Comparison of ENCODE assay signal across 8 mouse cellular contexts in the genomic region with DNA sequence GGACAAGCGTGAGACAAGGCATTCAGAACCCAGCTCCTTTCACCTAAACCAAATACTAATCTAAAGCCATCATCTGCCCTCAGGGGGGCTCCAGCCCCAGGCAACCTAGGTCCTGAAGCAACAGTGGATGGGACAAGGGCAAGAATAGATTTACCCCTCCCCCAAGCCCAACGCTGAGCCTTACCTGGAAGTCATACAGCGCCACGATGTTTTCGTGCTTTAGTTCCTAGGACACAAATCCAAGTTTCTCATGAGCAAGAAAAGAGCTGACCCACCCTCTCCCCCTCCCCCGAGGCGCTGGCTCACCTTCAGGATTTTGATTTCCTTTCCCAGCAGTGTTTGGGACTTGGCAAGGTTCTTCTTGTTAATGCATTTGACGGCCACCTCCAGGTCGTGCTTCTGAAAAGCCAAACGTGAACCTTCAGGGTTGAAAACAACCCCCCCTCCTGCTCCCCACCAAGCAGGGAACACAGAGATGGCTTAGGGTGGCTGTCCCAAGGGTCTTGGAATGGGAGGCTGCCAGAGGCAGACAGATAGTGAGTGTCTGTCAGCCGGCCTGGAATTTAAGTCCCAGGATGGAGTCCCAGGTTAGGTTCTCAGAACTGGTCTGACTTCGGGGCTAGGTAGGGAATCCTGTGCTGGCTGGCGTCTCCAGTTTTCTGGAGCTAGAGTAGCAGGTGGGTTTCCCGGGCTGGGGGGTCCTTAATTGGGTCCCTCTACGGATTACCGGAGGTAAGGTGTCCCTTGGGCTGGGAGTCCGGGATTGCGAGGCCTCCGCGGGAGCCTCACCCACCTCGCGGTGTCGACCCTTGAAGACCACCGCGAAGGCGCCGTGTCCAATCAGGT. TPM values are rescaled to one million over a fixed set of nuclear protein-coding genes. Genes with fewer than 3 reads are reported as not detected.
DNase-seq lines count a peak whose midpoint lies in the region; ATAC-seq and TF ChIP-seq lines count a peak whose summit lies in the region.

No protein-coding gene starts in this region.

- H3K36me3 ChIP-seq in embryonic facial prominence, embryonic 13.5 days, result peaks cover 30% of the 10 kb centered on the region
- H3K36me3 ChIP-seq in hindbrain, embryonic 10.5 days, result peaks cover 34% of the 10 kb centered on the region
- H3K36me3 ChIP-seq in limb, embryonic 13.5 days, result peaks cover 33% of the 10 kb centered on the region
- no peaks in the 10 kb centered on the region for H3K36me3 ChIP-seq in myocyte (ENCODE audit: control insufficient read depth, insufficient read depth)

- H3K4me2 ChIP-seq in embryonic facial prominence, embryonic 13.5 days, result peak overlapping the region; percentile 95
- H3K4me2 ChIP-seq in limb, embryonic 13.5 days (replicated peaks), result peak overlapping the region; percentile 94
- H3K4me2 ChIP-seq in myocyte (ENCODE audit: low read depth), result peak overlapping the region; percentile 100

- DNase-seq in frontal cortex, postnatal 25 days (ENCODE audit: low spot score in 2 of 2), result no peak
- peak; percentile 63 for DNase-seq in NIH3T3 (ENCODE audit: low read depth)
- DNase-seq in hindbrain, embryonic 10.5 days (ENCODE audit: low spot score), result no peak

- peak overlapping the region; percentile 96 for H3K4me3 ChIP-seq in embryonic facial prominence, embryonic 13.5 days
- H3K4me3 ChIP-seq in hindbrain, embryonic 10.5 days, result peak overlapping the region; percentile 93
- H3K4me3 ChIP-seq in limb, embryonic 13.5 days, result peak overlapping the region; percentile 94
- peak overlapping the region; percentile 61 for H3K4me3 ChIP-seq in myocyte

- H3K4me1 ChIP-seq in embryonic facial prominence, embryonic 13.5 days, result peaks cover 44% of the 10 kb centered on the region
- peaks cover 46% of the 10 kb centered on the region for H3K4me1 ChIP-seq in hindbrain, embryonic 10.5 days (replicated peaks)
- H3K4me1 ChIP-seq in limb, embryonic 13.5 days, result peaks cover 47% of the 10 kb centered on the region

- peaks cover 30% of the 10 kb centered on the region for H3K79me2 ChIP-seq in myocyte (ENCODE audit: control insufficient read depth, insufficient read depth)

- no peak for TF ChIP-seq POLR2A in myocyte (IDR thresholded peaks at IDR 0.05; ENCODE audit: insufficient read length, low read depth)

- 1% methylated on average over 27 of the region's 27 CpGs for WGBS in embryonic facial prominence, embryonic 13.5 days
- 2% methylated on average over 27 of the region's 27 CpGs for WGBS in hindbrain, embryonic 10.5 days
- 2% methylated on average over 27 of the region's 27 CpGs for WGBS in limb, embryonic 13.5 days

- H3K27ac ChIP-seq in embryonic facial prominence, embryonic 13.5 days, result peak overlapping the region; percentile 88
- H3K27ac ChIP-seq in hindbrain, embryonic 10.5 days, result peak overlapping the region; percentile 97
- peak overlapping the region; percentile 53; the same call in 1 of the 2 replicates for H3K27ac ChIP-seq in limb, embryonic 13.5 days

- ATAC-seq in frontal cortex, adult (ENCODE audit: low TSS enrichment), result 0 out of 2 replicates have a peak, but pooled peaks have one; percentile 6
- no peak for ATAC-seq in embryonic facial prominence, embryonic 13.5 days (ENCODE audit: insufficient number of reproducible peaks, insufficient read depth, low FRiP score, low TSS enrichment, low read depth)
- no peak for ATAC-seq in limb, embryonic 13.5 days (ENCODE audit: low FRiP score, low read depth)
- ATAC-seq in monocyte, adult 5-6 weeks (replicated peaks; ENCODE audit: insufficient number of reproducible peaks, low FRiP score, low TSS enrichment, poor library complexity, severe bottlenecking), result no peak

- H3K27me3 ChIP-seq in embryonic facial prominence, embryonic 13.5 days, result no peaks in the 10 kb centered on the region
- H3K27me3 ChIP-seq in hindbrain, embryonic 10.5 days (ENCODE audit: insufficient read depth, poor library complexity, severe bottlenecking), result no peaks in the 10 kb centered on the region
- H3K27me3 ChIP-seq in limb, embryonic 13.5 days, result no peaks in the 10 kb centered on the region
- H3K27me3 ChIP-seq in myocyte (ENCODE audit: control insufficient read depth, insufficient read depth, insufficient read length), result no peaks in the 10 kb centered on the region

- H3ac ChIP-seq in myocyte (ENCODE audit: control insufficient read depth, insufficient read length), result peak overlapping the region; percentile 96

- peak overlapping the region; percentile 96 for H3K9ac ChIP-seq in embryonic facial prominence, embryonic 13.5 days
- H3K9ac ChIP-seq in limb, embryonic 13.5 days, result peak overlapping the region; percentile 98

- H3K9me3 ChIP-seq in embryonic facial prominence, embryonic 13.5 days, result no peaks in the 10 kb centered on the region
- H3K9me3 ChIP-seq in hindbrain, embryonic 10.5 days, result no peaks in the 10 kb centered on the region
- H3K9me3 ChIP-seq in limb, embryonic 13.5 days, result no peaks in the 10 kb centered on the region

TF ChIP-seq in myocyte, 11 proteins besides CTCF, POLR2A, EP300 and RAD21:
- no peak for TF ChIP-seq TCF3 (IDR thresholded peaks at IDR 0.05; ENCODE audit: insufficient read length, low read depth)
- no peak for TF ChIP-seq MYOD1 (IDR thresholded peaks at IDR 0.05; ENCODE audit: control insufficient read depth in 1 of 3, insufficient read length in 2 of 3, low read depth in 2 of 3)

RNA-seq across cellular contexts. Expression of gene Ulk1, which starts 0.9 kb away (rescaled TPM):
- 19.2 and 21.9 TPM in 2 replicates for polyA plus RNA-seq in embryonic facial prominence, embryonic 13.5 days (2015; fragmentation: Nextera tagmentation; extraction: Ambion mirVana)
- polyA plus RNA-seq in hindbrain, embryonic 10.5 days (2016; fragmentation: Nextera tagmentation; extraction: Ambion mirVana), result 24.5 and 28.1 TPM in 2 replicates
- 21.5 and 22.8 TPM in 2 replicates for polyA plus RNA-seq in limb, embryonic 13.5 days (2015; fragmentation: Nextera tagmentation; extraction: Ambion mirVana)
- 23.9 TPM for polyA plus RNA-seq in myocyte (2012; fragmentation: generic; extraction: Trizol)
- 12.3 to 43.3 TPM (median 17.1 TPM) in 3 replicates for total RNA-seq in monocyte, adult 5-6 weeks (2017)

RNA-seq across cellular contexts. Expression of gene Pus1, which starts 28.6 kb away (rescaled TPM):
- 32.4 and 34.4 TPM in 2 replicates for polyA plus RNA-seq in embryonic facial prominence, embryonic 13.5 days (2015; fragmentation: Nextera tagmentation; extraction: Ambion mirVana)
- 29.8 and 37.8 TPM in 2 replicates for polyA plus RNA-seq in hindbrain, embryonic 10.5 days (2016; fragmentation: Nextera tagmentation; extraction: Ambion mirVana)
- polyA plus RNA-seq in limb, embryonic 13.5 days (2015; fragmentation: Nextera tagmentation; extraction: Ambion mirVana), result 33.0 and 33.5 TPM in 2 replicates
- 37.1 TPM for polyA plus RNA-seq in myocyte (2012; fragmentation: generic; extraction: Trizol)
- 26.3 to 29.9 TPM (median 28.8 TPM) in 3 replicates for total RNA-seq in monocyte, adult 5-6 weeks (2017)

RNA-seq across cellular contexts. Expression of gene Hscb, which starts 30.5 kb away (rescaled TPM):
- 28.7 and 29.8 TPM in 2 replicates for polyA plus RNA-seq in embryonic facial prominence, embryonic 13.5 days (2015; fragmentation: Nextera tagmentation; extraction: Ambion mirVana)
- polyA plus RNA-seq in hindbrain, embryonic 10.5 days (2016; fragmentation: Nextera tagmentation; extraction: Ambion mirVana), result 22.8 and 23.0 TPM in 2 replicates
- polyA plus RNA-seq in limb, embryonic 13.5 days (2015; fragmentation: Nextera tagmentation; extraction: Ambion mirVana), result 26.5 and 30.1 TPM in 2 replicates
- 24.2 TPM for polyA plus RNA-seq in myocyte (2012; fragmentation: generic; extraction: Trizol)
- 17.2 to 39.5 TPM (median 19.4 TPM) in 3 replicates for total RNA-seq in monocyte, adult 5-6 weeks (2017)

RNA-seq across cellular contexts. Expression of gene Chek2, which starts 30.7 kb away (rescaled TPM):
- 26.0 and 28.5 TPM in 2 replicates for polyA plus RNA-seq in embryonic facial prominence, embryonic 13.5 days (2015; fragmentation: Nextera tagmentation; extraction: Ambion mirVana)
- polyA plus RNA-seq in hindbrain, embryonic 10.5 days (2016; fragmentation: Nextera tagmentation; extraction: Ambion mirVana), result 31.0 and 43.8 TPM in 2 replicates
- 20.7 and 23.6 TPM in 2 replicates for polyA plus RNA-seq in limb, embryonic 13.5 days (2015; fragmentation: Nextera tagmentation; extraction: Ambion mirVana)
- 6.2 TPM for polyA plus RNA-seq in myocyte (2012; fragmentation: generic; extraction: Trizol)
- 4.7 to 12.7 TPM (median 11.3 TPM) in 3 replicates for total RNA-seq in monocyte, adult 5-6 weeks (2017)

RNA-seq across cellular contexts. Expression of gene Ep400, which starts 38.5 kb away (rescaled TPM):
- polyA plus RNA-seq in embryonic facial prominence, embryonic 13.5 days (2015; fragmentation: Nextera tagmentation; extraction: Ambion mirVana), result 41.4 and 49.8 TPM in 2 replicates
- polyA plus RNA-seq in hindbrain, embryonic 10.5 days (2016; fragmentation: Nextera tagmentation; extraction: Ambion mirVana), result 63.7 and 68.6 TPM in 2 replicates
- 45.6 and 58.6 TPM in 2 replicates for polyA plus RNA-seq in limb, embryonic 13.5 days (2015; fragmentation: Nextera tagmentation; extraction: Ambion mirVana)
- polyA plus RNA-seq in myocyte (2012; fragmentation: generic; extraction: Trizol), result 22.0 TPM
- 73.3 to 97.0 TPM (median 81.0 TPM) in 3 replicates for total RNA-seq in monocyte, adult 5-6 weeks (2017)
